Mouse (Mus musculus): ENCODE measurements at regions not wholly inside any gene's neighbourhood (a gene's known extent, or its start where the extent isn't known, plus 50 kb on each side); places are given as distances from the start of the nearest gene placed in this dataset.
A peak's percentile ranks its signal among the peaks of the same experiment; 100 is the strongest.

GRCm38 (mm10) chr15:68362081-68363057, 1861.7 kb upstream of the Lrrc6 start:
- peak; percentile 62 for DNase-seq

- no peak for DNase-seq
Observed at GRCm38 (mm10) chr15:68360956-68361908, 1860.5 kb upstream of the Lrrc6 start.

DNA sequence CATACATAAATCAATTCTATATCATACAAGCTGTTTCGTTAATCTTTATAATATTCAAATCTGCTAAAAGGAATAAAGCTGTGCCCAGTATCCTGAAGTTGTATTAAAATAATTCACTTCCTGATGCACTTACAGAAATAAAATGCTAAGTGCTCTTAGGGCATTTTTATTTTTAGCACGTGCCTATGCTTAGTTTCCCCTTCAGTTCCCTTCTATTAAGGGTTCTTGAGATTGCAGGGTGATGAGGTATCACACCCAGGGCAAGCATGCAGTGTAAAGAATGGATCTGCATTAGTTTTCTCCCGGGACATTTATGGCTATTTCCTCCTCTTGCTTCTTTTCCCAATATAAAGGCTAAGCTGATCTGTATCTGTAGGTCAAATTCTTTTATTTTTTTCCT, 1858.8 kb upstream of the Lrrc6 start:
- no peak for DNase-seq

DNA sequence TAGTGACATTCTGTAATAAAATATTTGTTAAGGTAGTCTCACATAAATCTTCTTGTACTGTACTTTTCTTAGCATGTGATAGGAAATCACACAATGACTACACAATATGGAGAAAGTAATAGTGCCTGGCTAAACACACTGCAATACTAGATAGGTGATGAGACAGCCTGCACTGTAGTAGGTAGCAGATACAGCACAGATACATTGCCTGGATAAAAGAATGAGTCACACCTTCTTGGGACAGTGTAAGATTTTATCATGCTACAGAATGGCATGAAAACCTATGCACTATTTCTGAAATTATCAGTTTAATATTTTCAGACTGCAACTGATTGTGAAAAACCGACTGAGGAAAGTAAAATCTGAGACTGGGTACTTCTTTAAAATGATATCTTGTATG, 1855.2 kb upstream of the Lrrc6 start:
- no peak for DNase-seq

DNA sequence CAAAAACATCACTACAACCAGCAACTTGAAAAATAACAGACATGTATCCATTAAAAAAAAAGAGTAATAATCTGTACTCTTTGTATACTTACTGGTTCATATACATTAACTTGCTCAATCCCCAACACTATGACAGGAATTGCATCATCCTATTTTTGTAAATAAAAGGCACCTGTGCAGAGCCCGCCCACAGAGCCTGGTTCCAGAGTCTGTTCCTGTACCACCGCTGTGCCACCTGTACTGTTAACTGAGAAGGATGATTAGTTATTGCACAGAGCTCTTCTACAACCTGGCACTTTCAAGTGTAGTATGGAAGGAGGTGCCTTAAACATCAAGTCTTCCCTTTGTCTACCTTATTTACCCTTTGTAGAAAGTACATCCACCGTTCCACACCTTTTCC, 1843.9 kb upstream of the Lrrc6 start:
- no peak for DNase-seq

- DNase-seq: peak; percentile 34
Observed at GRCm38 (mm10) chr15:68342542-68342941, 1841.8 kb upstream of the Lrrc6 start.

DNA sequence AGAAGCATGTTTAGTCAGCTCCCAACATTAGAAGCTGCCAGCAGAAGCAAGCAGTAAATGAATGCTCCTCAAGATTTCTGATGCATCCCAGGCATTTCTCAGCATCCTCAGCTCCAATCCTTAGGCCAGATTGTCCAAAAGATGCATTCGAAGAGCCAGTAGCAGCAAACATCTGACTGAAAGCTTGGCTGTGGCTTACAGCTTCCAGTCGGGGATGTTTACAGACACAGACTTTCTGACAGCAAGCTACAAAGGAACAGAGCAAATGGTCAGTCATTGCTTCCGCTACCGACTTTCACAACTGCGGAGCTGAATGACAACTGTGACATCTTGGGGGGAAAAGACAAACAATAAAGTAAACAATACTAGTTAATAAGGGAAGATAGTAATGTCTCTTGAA, 1840.3 kb upstream of the Lrrc6 start:
- no peak for DNase-seq

GRCm38 (mm10) chr15:68337264-68337663, 1836.6 kb upstream of the Lrrc6 start:
- DNase-seq: no peak

- DNase-seq: no peak
Observed at GRCm38 (mm10) chr15:68335837-68336236, 1835.1 kb upstream of the Lrrc6 start.

DNA sequence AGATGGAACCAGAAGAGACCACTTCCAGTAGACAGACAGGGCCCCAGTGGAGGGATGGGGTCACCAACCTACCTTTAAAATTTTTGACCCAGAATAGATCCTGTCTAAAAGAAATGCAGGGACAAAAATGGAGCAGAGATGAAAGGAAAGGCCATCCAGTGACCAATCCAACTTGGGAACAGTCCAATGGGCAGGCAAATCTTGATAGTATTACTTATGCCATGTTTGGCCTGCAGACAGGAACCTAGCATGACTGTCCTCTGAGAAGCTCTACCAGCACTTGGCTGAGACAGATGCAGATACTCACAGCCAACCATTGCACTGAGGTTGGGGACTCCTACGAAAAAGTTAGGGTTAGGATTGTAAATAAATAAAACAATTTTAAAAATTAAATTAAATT, 1815.4 kb upstream of the Lrrc6 start:
- DNase-seq: no peak
